In genomic region chr14:48558975-48559374, GRCm38 (mm10) we compare ENCODE assay signal across 25 mouse cellular contexts.
A peak's percentile ranks its signal among the peaks of the same experiment; 100 is the strongest.
DNase-seq lines count a peak whose midpoint lies in the region; ATAC-seq and TF ChIP-seq lines count a peak whose summit lies in the region.
"Had no signal": no experiment of that assay in that cellular context is flagged by ENCODE, and none has a peak within 500 bp of the region (broad histone marks: within the 10 kb centered on the region; RNA-seq: fewer than 3 reads in every experiment).

No protein-coding gene starts in this region.

- ATAC-seq in liver, embryonic 11.5 days (replicated peaks; ENCODE audit: low FRiP score): 0 out of 2 replicates have a peak, but pooled peaks have one; percentile 31
- ATAC-seq in liver, embryonic 12.5 days: no peak
- 0 out of 2 replicates have a peak, but pooled peaks have one; percentile 23 for ATAC-seq in stomach, embryonic 14.5 days (ENCODE audit: insufficient number of reproducible peaks, insufficient read depth, low FRiP score, low read depth)
- no peak for ATAC-seq in stomach, postnatal 0 days (ENCODE audit: low FRiP score, low TSS enrichment)
- ATAC-seq in G1E (ENCODE audit: extremely low read depth, insufficient number of reproducible peaks, low FRiP score, poor library complexity, severe bottlenecking): 0 out of 2 replicates have a peak, but pooled peaks have one; percentile 15
- ATAC-seq in forebrain, postnatal 0 days: no peak
- ATAC-seq: activated CD4-positive, CD25-positive, alpha-beta regulatory T cell, adult 4 months; CD4-positive, CD25-positive, alpha-beta regulatory T cell, adult 4 months; forebrain, embryonic 13.5 days; forebrain, embryonic 15.5 days; Patski had no signal

- H3K36me3 ChIP-seq in liver, embryonic 11.5 days (ENCODE audit: control insufficient read depth, insufficient read depth, low read length): no peaks in the 10 kb centered on the region
- H3K36me3 ChIP-seq in liver, embryonic 12.5 days: no peaks in the 10 kb centered on the region
- H3K36me3 ChIP-seq in stomach, embryonic 14.5 days (ENCODE audit: control insufficient read depth, insufficient read depth, low read length): no peaks in the 10 kb centered on the region
- H3K36me3 ChIP-seq in stomach, postnatal 0 days (ENCODE audit: control insufficient read depth, insufficient read depth, low read length): no peaks in the 10 kb centered on the region
- no peaks in the 10 kb centered on the region for H3K36me3 ChIP-seq in G1E (replicated peaks)
- no peaks in the 10 kb centered on the region for H3K36me3 ChIP-seq in forebrain, postnatal 0 days (ENCODE audit: insufficient read depth)
- H3K36me3 ChIP-seq: embryonic facial prominence, embryonic 10.5 days; embryonic facial prominence, embryonic 12.5 days; forebrain, embryonic 15.5 days had no signal

- H3K27ac ChIP-seq in liver, embryonic 11.5 days (ENCODE audit: low read depth, low read length): no peak overlapping the region
- no peak overlapping the region for H3K27ac ChIP-seq in liver, embryonic 12.5 days
- no peak overlapping the region for H3K27ac ChIP-seq in stomach, embryonic 14.5 days (ENCODE audit: low read length)
- no peak overlapping the region for H3K27ac ChIP-seq in stomach, postnatal 0 days (replicated peaks)
- no peak overlapping the region for H3K27ac ChIP-seq in forebrain, postnatal 0 days (ENCODE audit: low read depth, low read length)
- H3K27ac ChIP-seq: embryonic facial prominence, embryonic 10.5 days; embryonic facial prominence, embryonic 12.5 days; forebrain, embryonic 13.5 days; forebrain, embryonic 15.5 days had no signal

- 46% methylated on average over 4 of the region's 4 CpGs for WGBS in liver, embryonic 11.5 days
- WGBS in liver, embryonic 12.5 days (ENCODE audit: insufficient replicate concordance): 19% methylated on average over 4 of the region's 4 CpGs
- 69% methylated on average over 4 of the region's 4 CpGs for WGBS in stomach, embryonic 14.5 days
- WGBS in stomach, postnatal 0 days: 51% methylated on average over 4 of the region's 4 CpGs
- WGBS in forebrain, postnatal 0 days: 80% methylated on average over 4 of the region's 4 CpGs

- no peak overlapping the region for H3K4me3 ChIP-seq in liver, embryonic 11.5 days (ENCODE audit: low read depth, low read length)
- no peak overlapping the region for H3K4me3 ChIP-seq in liver, embryonic 12.5 days
- H3K4me3 ChIP-seq in stomach, embryonic 14.5 days (ENCODE audit: low read depth, low read length): no peak overlapping the region
- H3K4me3 ChIP-seq in stomach, postnatal 0 days (ENCODE audit: low read depth, low read length): no peak overlapping the region
- H3K4me3 ChIP-seq in G1E (ENCODE audit: low read depth, low read length): no peak overlapping the region
- H3K4me3 ChIP-seq in forebrain, postnatal 0 days (ENCODE audit: low read depth, low read length): no peak overlapping the region
- H3K4me3 ChIP-seq: embryonic facial prominence, embryonic 10.5 days; embryonic facial prominence, embryonic 12.5 days; forebrain, embryonic 13.5 days; forebrain, embryonic 15.5 days had no signal

- H3K4me1 ChIP-seq in liver, embryonic 11.5 days (replicated peaks; ENCODE audit: control insufficient read depth, insufficient read depth, low read length): no peaks in the 10 kb centered on the region; the same call in 1 of the 2 replicates
- H3K4me1 ChIP-seq in liver, embryonic 12.5 days: peaks cover 13% of the 10 kb centered on the region
- no peaks in the 10 kb centered on the region for H3K4me1 ChIP-seq in stomach, embryonic 14.5 days (ENCODE audit: control insufficient read depth, insufficient read depth, low read length)
- H3K4me1 ChIP-seq in stomach, postnatal 0 days (replicated peaks; ENCODE audit: control insufficient read depth, insufficient read depth): no peaks in the 10 kb centered on the region
- H3K4me1 ChIP-seq in G1E (ENCODE audit: insufficient read depth, low read depth, low read length): peaks cover 23% of the 10 kb centered on the region
- no peaks in the 10 kb centered on the region for H3K4me1 ChIP-seq in forebrain, postnatal 0 days (ENCODE audit: insufficient read depth)
- H3K4me1 ChIP-seq: embryonic facial prominence, embryonic 10.5 days; embryonic facial prominence, embryonic 12.5 days; forebrain, embryonic 13.5 days; forebrain, embryonic 15.5 days had no signal

- no peak for TF ChIP-seq CTCF in stomach, postnatal 0 days (IDR thresholded peaks at IDR 0.05; ENCODE audit: low read depth)
- no peak for TF ChIP-seq CTCF in G1E (IDR thresholded peaks at IDR 0.05; ENCODE audit: low read depth, low read length)
- TF ChIP-seq CTCF in forebrain, postnatal 0 days (IDR thresholded peaks at IDR 0.05; ENCODE audit: low read depth): no peak

- H3K9ac ChIP-seq in liver, embryonic 11.5 days (ENCODE audit: low read depth, low read length): no peak overlapping the region
- H3K9ac ChIP-seq in liver, embryonic 12.5 days: no peak overlapping the region
- no peak overlapping the region for H3K9ac ChIP-seq in stomach, embryonic 14.5 days (replicated peaks; ENCODE audit: low read depth, low read length)
- no peak overlapping the region for H3K9ac ChIP-seq in stomach, postnatal 0 days (ENCODE audit: low read length)
- no peak overlapping the region for H3K9ac ChIP-seq in forebrain, postnatal 0 days
- H3K9ac ChIP-seq: embryonic facial prominence, embryonic 12.5 days; forebrain, embryonic 13.5 days; forebrain, embryonic 15.5 days had no signal

- no peaks in the 10 kb centered on the region for H3K27me3 ChIP-seq in liver, embryonic 11.5 days (replicated peaks; ENCODE audit: control insufficient read depth, insufficient read depth, low read length)
- H3K27me3 ChIP-seq in liver, embryonic 12.5 days (replicated peaks): peaks cover 3% of the 10 kb centered on the region
- H3K27me3 ChIP-seq in stomach, embryonic 14.5 days (ENCODE audit: control insufficient read depth, insufficient read depth, low read length): no peaks in the 10 kb centered on the region
- H3K27me3 ChIP-seq in stomach, postnatal 0 days (ENCODE audit: control insufficient read depth, insufficient read depth, low read length): no peaks in the 10 kb centered on the region
- peaks cover 7% of the 10 kb centered on the region; the same call in 1 of the 2 replicates for H3K27me3 ChIP-seq in G1E (ENCODE audit: insufficient read depth, low read length)
- no peaks in the 10 kb centered on the region for H3K27me3 ChIP-seq in forebrain, postnatal 0 days (ENCODE audit: insufficient read depth, low read length)
- H3K27me3 ChIP-seq: CH12.LX; forebrain, embryonic 15.5 days had no signal

- H3K9me3 ChIP-seq in liver, embryonic 11.5 days (ENCODE audit: control insufficient read depth, low read length): no peaks in the 10 kb centered on the region
- no peaks in the 10 kb centered on the region for H3K9me3 ChIP-seq in liver, embryonic 12.5 days (replicated peaks)
- no peaks in the 10 kb centered on the region for H3K9me3 ChIP-seq in stomach, embryonic 14.5 days (ENCODE audit: control insufficient read depth, low read depth, low read length)
- H3K9me3 ChIP-seq in stomach, postnatal 0 days (ENCODE audit: control insufficient read depth, low read length): no peaks in the 10 kb centered on the region
- no peaks in the 10 kb centered on the region for H3K9me3 ChIP-seq in G1E (replicated peaks)
- no peaks in the 10 kb centered on the region for H3K9me3 ChIP-seq in forebrain, postnatal 0 days (ENCODE audit: low read length)
- H3K9me3 ChIP-seq: embryonic facial prominence, embryonic 10.5 days; embryonic facial prominence, embryonic 12.5 days; forebrain, embryonic 13.5 days; forebrain, embryonic 15.5 days had no signal

- H3K4me2 ChIP-seq in liver, embryonic 11.5 days: no peak overlapping the region
- no peak overlapping the region; the same call in 1 of the 2 replicates for H3K4me2 ChIP-seq in liver, embryonic 12.5 days
- H3K4me2 ChIP-seq in stomach, embryonic 14.5 days (replicated peaks; ENCODE audit: low read depth, low read length): no peak overlapping the region
- no peak overlapping the region for H3K4me2 ChIP-seq in stomach, postnatal 0 days (replicated peaks; ENCODE audit: low read depth)
- no peak overlapping the region for H3K4me2 ChIP-seq in forebrain, postnatal 0 days (ENCODE audit: low read depth)
- H3K4me2 ChIP-seq: embryonic facial prominence, embryonic 12.5 days; forebrain, embryonic 13.5 days; forebrain, embryonic 15.5 days had no signal

- DNase-seq in liver, embryonic 11.5 days (ENCODE audit: low spot score): no peak
- DNase-seq in stomach, postnatal 0 days (ENCODE audit: low spot score): no peak
- DNase-seq in 416B (ENCODE audit: low read depth): peak; percentile 67
- DNase-seq in G1E (ENCODE audit: low spot score): no peak
- DNase-seq in urinary bladder, postnatal 36 days (ENCODE audit: low spot score in 2 of 2): no peak
- no peak for DNase-seq in forebrain, postnatal 0 days
- DNase-seq: adrenal gland, adult 8-10 months; adrenal gland, postnatal 14 days; adrenal gland, postnatal 36 days; B cell, adult 2 months; cerebellum, adult 11-12 months; cerebellum, adult 2 months; cerebellum, adult 9-10 months; cerebellum, postnatal 10 days; cerebellum, postnatal 25 days had no signal

- TF ChIP-seq EP300 in stomach, postnatal 0 days (optimal IDR thresholded peaks at IDR 0.05): no peak

Comparison
In these comparisons a context has a peak if more than half of its experiments do, and no peak if none do; other contexts are left out.
1. ATAC-seq: peak in liver, embryonic 11.5 days (single experiment), stomach, embryonic 14.5 days (single experiment) and G1E (single experiment); none in liver, embryonic 12.5 days (single experiment), stomach, postnatal 0 days (single experiment) and forebrain, postnatal 0 days (single experiment).